8 mouse cellular contexts compared by ENCODE assay signal in the genomic region with DNA sequence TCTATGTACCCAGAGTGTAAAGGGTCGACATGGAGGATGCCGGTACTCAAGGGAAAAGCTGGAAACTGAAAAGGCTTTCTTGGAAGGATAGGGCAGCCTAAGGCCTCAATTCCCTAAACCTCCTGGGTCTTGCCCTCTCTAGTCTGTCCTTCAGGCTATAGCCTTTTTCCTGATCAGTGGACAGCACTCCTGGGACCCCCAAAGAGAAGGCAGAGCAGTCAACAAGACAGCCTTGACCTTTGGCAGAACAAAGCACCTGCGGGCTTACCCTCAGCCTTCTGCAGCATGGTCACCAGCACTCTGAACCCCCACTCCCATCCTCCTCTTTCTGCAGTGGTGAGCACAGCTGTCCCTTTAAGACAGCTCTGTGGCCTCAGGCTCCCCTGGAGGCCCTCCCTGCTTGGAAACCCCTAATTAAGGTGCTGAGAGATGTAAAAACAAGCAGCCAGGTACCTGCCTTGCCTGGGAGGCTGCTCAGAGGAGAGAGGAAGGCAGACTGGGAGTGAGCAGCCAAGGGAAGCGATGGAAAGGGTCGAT. TPM values are rescaled to one million over a fixed set of nuclear protein-coding genes. Genes with fewer than 3 reads are reported as not detected.
DNase-seq lines count a peak whose midpoint lies in the region; ATAC-seq and TF ChIP-seq lines count a peak whose summit lies in the region.

A gene (minus strand): TSS at position 337 of the 537 bp plus-strand sequence.

- H3K4me3 ChIP-seq in heart, embryonic 10.5 days, result peak within 1 kb of the TSS; percentile 91
- H3K4me3 ChIP-seq in CH12.LX (replicated peaks in 1 of 3; ENCODE audit: low read depth in 2 of 3, low read length in 2 of 3, poor library complexity in 1 of 3), result peak within 1 kb of the TSS; percentile 69 to 100 (median 90)
- H3K4me3 ChIP-seq in embryonic facial prominence, embryonic 13.5 days, result peak within 1 kb of the TSS; percentile 85
- H3K4me3 ChIP-seq in intestine, embryonic 15.5 days (replicated peaks), result peak within 1 kb of the TSS; percentile 79
- peak within 1 kb of the TSS; percentile 79 for H3K4me3 ChIP-seq in midbrain, embryonic 11.5 days (ENCODE audit: low read depth, low read length)

- TF ChIP-seq CTCF in CH12.LX (conservative IDR thresholded peaks at IDR 0.05 in 1 of 2, IDR thresholded peaks at IDR 0.05 in 1 of 2; ENCODE audit: low read depth in 2 of 2, low read length in 2 of 2), result no peak

- in situ Hi-C loops in CH12.LX (cut with MboI; ENCODE audit: low pct_ligation_motif_present, low pct_unique_long_range_greater_than_20kb, low sequenced_read_pairs), result loop anchor here (5.0 kb wide), 2 partner anchors 36 to 96 kb away; no protein-coding TSS in a partner anchor

- intact Hi-C loops in heart, postnatal 25 days (cut with DNase I), result loop anchor here (1.0 kb wide), 1 partner anchor 100 kb away; no protein-coding TSS in a partner anchor

- peak within 1 kb of the TSS; percentile 77 for H3K9ac ChIP-seq in CH12.LX (ENCODE audit: insufficient read depth, low read depth)
- H3K9ac ChIP-seq in embryonic facial prominence, embryonic 13.5 days, result peak within 1 kb of the TSS; percentile 77
- H3K9ac ChIP-seq in intestine, embryonic 15.5 days, result peak within 1 kb of the TSS; percentile 76
- H3K9ac ChIP-seq in midbrain, embryonic 11.5 days (ENCODE audit: low read length), result peak within 1 kb of the TSS; percentile 68

- DNase-seq in heart, embryonic 10.5 days (ENCODE audit: low spot score), result no peak
- no peak for DNase-seq in heart, postnatal 25 days (ENCODE audit: low spot score)
- DNase-seq in CH12.LX (ENCODE audit: extremely low read depth), result no peak
- DNase-seq in midbrain, embryonic 11.5 days (ENCODE audit: low spot score, missing footprints), result no peak
- DNase-seq in embryo, embryonic 10.5 days (ENCODE audit: low spot score), result no peak

- no peak for TF ChIP-seq EP300 in CH12.LX (IDR thresholded peaks at IDR 0.05; ENCODE audit: low read length)

- H3K27ac ChIP-seq in heart, embryonic 10.5 days, result peak within 1 kb of the TSS; percentile 85
- no peak within 1 kb of the TSS for H3K27ac ChIP-seq in CH12.LX (ENCODE audit: insufficient read depth, low read depth)
- peak within 1 kb of the TSS; percentile 39; the same call in 1 of the 2 replicates for H3K27ac ChIP-seq in embryonic facial prominence, embryonic 13.5 days
- peak within 1 kb of the TSS; percentile 62 for H3K27ac ChIP-seq in intestine, embryonic 15.5 days
- H3K27ac ChIP-seq in midbrain, embryonic 11.5 days (ENCODE audit: low read depth, low read length), result no peak within 1 kb of the TSS

- TF ChIP-seq RAD21 in CH12.LX (IDR thresholded peaks at IDR 0.05; ENCODE audit: low read depth, low read length), result no peak

- 42% methylated on average over 5 of the region's 5 CpGs for WGBS in heart, embryonic 10.5 days
- 40% methylated on average over 5 of the region's 5 CpGs for WGBS in embryonic facial prominence, embryonic 13.5 days
- WGBS in intestine, embryonic 15.5 days, result 57% methylated on average over 5 of the region's 5 CpGs
- WGBS in midbrain, embryonic 11.5 days, result 48% methylated on average over 5 of the region's 5 CpGs

- peak within 1 kb of the TSS; percentile 26 for H3K4me2 ChIP-seq in CH12.LX (ENCODE audit: insufficient read depth, low read depth, poor library complexity, severe bottlenecking)
- peak within 1 kb of the TSS; percentile 85 for H3K4me2 ChIP-seq in embryonic facial prominence, embryonic 13.5 days
- H3K4me2 ChIP-seq in intestine, embryonic 15.5 days (replicated peaks), result peak within 1 kb of the TSS; percentile 88
- H3K4me2 ChIP-seq in midbrain, embryonic 11.5 days, result peak within 1 kb of the TSS; percentile 76

- H3K4me1 ChIP-seq in heart, embryonic 10.5 days, result peaks cover 59% of the 10 kb centered on the region
- peaks cover 25 to 56% of the 10 kb centered on the region in 2 experiments for H3K4me1 ChIP-seq in CH12.LX (ENCODE audit: control insufficient read depth in 1 of 2, insufficient read depth in 2 of 2)
- peaks cover 57% of the 10 kb centered on the region for H3K4me1 ChIP-seq in embryonic facial prominence, embryonic 13.5 days
- peaks cover 33% of the 10 kb centered on the region for H3K4me1 ChIP-seq in intestine, embryonic 15.5 days (replicated peaks)
- peaks cover 33% of the 10 kb centered on the region for H3K4me1 ChIP-seq in midbrain, embryonic 11.5 days (ENCODE audit: control insufficient read depth, insufficient read depth, low read length)

- H3K27me3 ChIP-seq in heart, embryonic 10.5 days (ENCODE audit: insufficient read depth, poor library complexity, severe bottlenecking), result peaks cover 53% of the 10 kb centered on the region
- H3K27me3 ChIP-seq in CH12.LX (replicated peaks), result peaks cover 41% of the 10 kb centered on the region
- H3K27me3 ChIP-seq in embryonic facial prominence, embryonic 13.5 days, result peaks cover 50% of the 10 kb centered on the region
- H3K27me3 ChIP-seq in intestine, embryonic 15.5 days (replicated peaks), result peaks cover 32% of the 10 kb centered on the region
- peaks cover 42% of the 10 kb centered on the region for H3K27me3 ChIP-seq in midbrain, embryonic 11.5 days (ENCODE audit: control insufficient read depth, insufficient read depth, low read length)

- ATAC-seq in embryonic facial prominence, embryonic 13.5 days (ENCODE audit: insufficient number of reproducible peaks, insufficient read depth, low FRiP score, low TSS enrichment, low read depth), result no peak
- no peak for ATAC-seq in intestine, embryonic 15.5 days
- 0 out of 2 replicates have a peak, but pooled peaks have one; percentile 1 for ATAC-seq in midbrain, embryonic 11.5 days (ENCODE audit: low FRiP score)
- no peak for ATAC-seq in monocyte, adult 5-6 weeks (replicated peaks; ENCODE audit: insufficient number of reproducible peaks, low FRiP score, low TSS enrichment, poor library complexity, severe bottlenecking)

- no peak for TF ChIP-seq POLR2A in CH12.LX (IDR thresholded peaks at IDR 0.05; ENCODE audit: low read depth, low read length)

- peaks cover 21% of the 10 kb centered on the region for H3K79me2 ChIP-seq in CH12.LX (replicated peaks; ENCODE audit: control insufficient read depth, extremely low read depth, insufficient read depth, poor library complexity, severe bottlenecking)

- H3K9me3 ChIP-seq in heart, embryonic 10.5 days, result no peaks in the 10 kb centered on the region
- peaks cover 8% of the 10 kb centered on the region for H3K9me3 ChIP-seq in CH12.LX (replicated peaks; ENCODE audit: low read length)
- no peaks in the 10 kb centered on the region for H3K9me3 ChIP-seq in embryonic facial prominence, embryonic 13.5 days
- no peaks in the 10 kb centered on the region for H3K9me3 ChIP-seq in intestine, embryonic 15.5 days
- no peaks in the 10 kb centered on the region for H3K9me3 ChIP-seq in midbrain, embryonic 11.5 days (ENCODE audit: control insufficient read depth, low read length)

- H3K36me3 ChIP-seq in heart, embryonic 10.5 days, result no peaks in the 10 kb centered on the region
- H3K36me3 ChIP-seq in CH12.LX (replicated peaks in 1 of 2; ENCODE audit: control insufficient read depth in 1 of 2, insufficient read depth in 1 of 2, low read length in 1 of 2), result peaks cover 0 to 12% of the 10 kb centered on the region in 2 experiments
- no peaks in the 10 kb centered on the region for H3K36me3 ChIP-seq in embryonic facial prominence, embryonic 13.5 days
- no peaks in the 10 kb centered on the region for H3K36me3 ChIP-seq in intestine, embryonic 15.5 days
- H3K36me3 ChIP-seq in midbrain, embryonic 11.5 days (ENCODE audit: control insufficient read depth, insufficient read depth, low read length), result no peaks in the 10 kb centered on the region

- dilution Hi-C loops in CH12.LX (cut with MboI; ENCODE audit: extremely low pct_ligation_motif_present, extremely low pct_unique_long_range_greater_than_20kb, low sequenced_read_pairs), result no loop called here

TF ChIP-seq in CH12.LX, 34 proteins besides CTCF, POLR2A, EP300 and RAD21:
- TF ChIP-seq MYC (IDR thresholded peaks at IDR 0.05; ENCODE audit: low read depth, low read length) (no peak), KAT2A (IDR thresholded peaks at IDR 0.05; ENCODE audit: insufficient replicate concordance, low read length) (no peak), MAZ (IDR thresholded peaks at IDR 0.05; ENCODE audit: low read depth, low read length) (no peak), POLR2AphosphoS2 (IDR thresholded peaks at IDR 0.05; ENCODE audit: low read depth, low read length) (no peak), PAX5 (IDR thresholded peaks at IDR 0.05; ENCODE audit: low read length) (no peak)

RNA-seq across cellular contexts. Expression of the gene that starts here (rescaled TPM):
- polyA plus RNA-seq in heart, embryonic 10.5 days (2016; fragmentation: Nextera tagmentation; extraction: Ambion mirVana), result 26.8 and 28.0 TPM in 2 replicates
- total RNA-seq in heart, postnatal 25 days (2021), result 1 to 10 TPM; 7.4 to 9.0 TPM
- total RNA-seq in CH12.LX (2012; rRNA removed) (47.7 and 50.6 TPM in 2 replicates), CH12.LX (2014; rRNA removed) (56.4 and 57.0 TPM in 2 replicates)
- polyA plus RNA-seq in CH12.LX (2012; ENCODE audit: insufficient read length, low read depth), result 50.9 and 54.7 TPM in 2 replicates
- polyA plus RNA-seq in embryonic facial prominence, embryonic 13.5 days (2015; fragmentation: Nextera tagmentation; extraction: Ambion mirVana), result 20.8 and 24.5 TPM in 2 replicates
- polyA plus RNA-seq in intestine, embryonic 15.5 days (2015; fragmentation: Nextera tagmentation; extraction: Ambion mirVana), result 23.4 and 23.8 TPM in 2 replicates
- polyA plus RNA-seq in midbrain, embryonic 11.5 days (2014; fragmentation: Nextera tagmentation; extraction: Ambion mirVana), result 15.3 and 17.3 TPM in 2 replicates
- total RNA-seq in monocyte, adult 5-6 weeks (2017), result 3.0 to 22.9 TPM (median 3.2 TPM) in 3 replicates

Comparison
In these comparisons a context has a peak if more than half of its experiments do, and no peak if none do; other contexts are left out.
1. H3K27ac ChIP-seq: peak in heart, embryonic 10.5 days (single experiment), embryonic facial prominence, embryonic 13.5 days (single experiment) and intestine, embryonic 15.5 days (single experiment); none in CH12.LX (single experiment) and midbrain, embryonic 11.5 days (single experiment).
2. H3K4me2 ChIP-seq: peak in every context shown above with its lines; median percentile 88 in intestine, embryonic 15.5 days; 85 in embryonic facial prominence, embryonic 13.5 days; 76 in midbrain, embryonic 11.5 days; 26 in CH12.LX.
3. Peak in every context shown above with its lines, with median percentiles within 50 percentile points of each other: H3K4me3 ChIP-seq and H3K9ac ChIP-seq.